Mouse (Mus musculus): Measurements from ENCODE around the gene Rasal1.

The Rasal1 gene

DNA sequence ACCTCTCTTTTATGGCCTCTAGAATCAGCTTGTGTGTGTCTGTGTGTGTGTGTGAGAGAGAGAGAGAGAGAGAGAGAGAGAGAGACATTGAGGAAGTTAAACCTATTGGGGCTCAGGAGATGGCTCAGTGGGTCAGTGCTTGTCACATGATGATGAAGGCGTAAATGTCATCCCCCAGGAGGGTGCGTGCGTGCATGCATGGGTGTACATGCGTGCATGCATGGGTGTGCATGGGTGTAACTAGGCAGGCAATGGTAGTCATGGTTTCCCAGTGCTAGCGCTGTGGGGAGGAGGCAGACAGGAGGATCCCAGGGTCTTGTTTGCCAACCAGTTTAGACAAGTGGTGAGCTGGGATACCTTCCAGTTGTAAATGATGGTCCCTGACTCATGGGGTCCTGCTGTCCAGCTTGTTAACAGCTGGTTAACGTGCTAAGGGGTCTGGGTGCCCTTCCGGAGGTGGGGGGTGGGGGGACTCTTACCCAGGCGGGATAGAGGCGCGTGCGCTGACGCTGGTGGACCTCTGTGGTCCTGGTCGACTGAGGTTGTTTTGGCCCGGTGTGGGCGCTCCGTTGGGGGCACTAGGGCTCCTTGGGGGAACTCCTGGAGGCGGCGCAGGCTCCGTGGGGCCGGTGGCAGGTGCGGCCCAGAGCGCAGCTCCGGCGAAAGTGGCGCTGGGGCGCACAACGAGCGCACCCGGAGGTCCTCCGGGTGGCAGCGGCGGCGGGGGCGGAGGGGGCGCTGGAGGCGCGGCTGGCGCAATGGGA is 45.5 kb downstream of the Rasal1 start:
- no peak for DNase-seq (ENCODE audit: low read depth, low spot score)

DNA sequence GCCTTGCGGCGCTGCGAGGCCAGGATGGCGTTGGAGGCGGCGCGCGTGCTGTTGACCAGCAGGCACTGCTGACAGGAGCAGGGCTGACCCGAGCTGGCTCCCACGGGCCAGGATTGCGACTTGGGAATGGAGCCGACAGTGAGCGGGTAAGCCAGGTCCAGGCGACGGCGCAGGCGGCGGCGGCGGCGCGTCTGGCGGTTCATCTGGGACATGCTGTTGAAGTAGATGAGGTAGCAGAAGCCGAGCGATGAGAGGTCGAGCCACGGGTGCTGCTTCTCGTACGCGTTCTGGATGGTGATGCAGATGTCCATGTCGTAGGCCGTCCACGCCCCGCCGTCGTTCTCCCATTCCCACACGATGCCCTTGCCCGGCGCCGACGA is 46.1 kb downstream of the Rasal1 start:
- no peak for DNase-seq (ENCODE audit: low read depth, low spot score)

DNA sequence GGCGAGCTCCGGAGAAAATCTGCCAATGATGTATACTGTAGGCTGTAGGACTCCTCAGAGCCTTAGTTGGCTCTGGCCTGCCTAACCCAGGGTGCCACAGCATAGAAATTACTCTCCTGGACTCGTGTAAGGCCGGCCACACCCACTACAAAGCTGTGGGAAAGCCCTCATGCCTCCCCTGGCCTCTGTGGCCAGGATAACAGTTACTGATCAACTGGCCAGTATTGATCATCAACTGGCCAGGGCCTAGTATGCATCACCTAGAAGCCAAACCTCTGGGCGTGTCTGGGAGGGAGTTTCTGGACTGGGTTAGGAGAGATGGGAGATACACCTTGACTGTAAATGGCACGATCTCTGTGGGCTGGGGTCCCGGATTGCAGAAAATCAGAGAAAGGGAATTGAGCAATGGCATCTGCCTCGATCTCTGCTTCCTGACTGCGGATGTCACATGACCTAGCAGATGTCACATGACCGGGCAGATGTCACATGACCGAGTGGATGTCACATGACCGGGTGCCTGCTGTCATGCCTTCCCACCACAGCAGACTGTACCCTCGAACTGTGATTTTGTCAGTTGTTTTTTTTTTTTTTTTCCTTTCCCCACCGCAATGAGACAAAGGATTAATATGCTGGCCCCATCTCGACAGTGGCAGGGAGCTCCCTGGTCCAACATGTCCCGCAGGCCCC is 47.6 kb downstream of the Rasal1 start:
- DNase-seq (ENCODE audit: low read depth, low spot score), result peak; percentile 67

DNA sequence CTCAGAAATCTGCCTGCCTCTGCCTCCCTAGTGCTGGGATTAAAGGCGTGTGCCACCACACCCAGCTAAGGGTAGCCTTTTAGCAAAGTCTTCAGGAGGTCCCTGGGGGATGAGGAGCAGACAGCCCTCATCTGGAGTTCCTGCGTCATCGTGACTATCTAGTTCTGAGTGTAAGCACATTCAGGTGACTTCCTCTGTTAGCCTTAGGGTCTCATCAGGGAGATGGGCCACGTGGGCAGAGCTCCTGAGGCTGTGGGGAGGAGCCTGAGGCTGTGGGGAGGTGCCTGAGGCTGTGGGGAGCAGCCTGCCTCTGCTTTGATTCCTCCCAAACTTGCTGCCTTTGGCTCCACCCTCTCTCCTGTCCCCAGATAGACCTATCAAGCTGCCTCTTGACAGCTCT is 48.3 kb downstream of the Rasal1 start:
- no peak for DNase-seq (ENCODE audit: low read depth, low spot score)

DNA sequence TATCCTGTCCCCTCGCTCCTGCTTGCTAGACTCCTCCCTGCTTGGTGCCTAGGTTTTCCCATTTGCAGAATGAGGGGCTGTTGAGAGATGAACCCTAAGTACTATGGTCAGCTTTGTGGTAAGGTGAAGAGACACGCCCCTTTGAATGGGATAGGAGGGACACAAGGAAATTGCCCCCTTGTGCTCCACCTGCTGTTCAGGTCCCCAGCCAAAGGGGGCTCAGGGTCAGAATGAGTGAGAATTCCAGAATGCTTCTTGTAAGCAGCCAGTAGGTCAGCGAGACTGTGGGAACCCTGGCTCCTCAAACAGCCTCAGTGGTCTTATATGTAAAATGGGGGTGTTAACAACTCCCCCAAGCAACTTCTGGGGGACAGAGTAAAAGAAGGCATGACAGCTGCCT is 49.6 kb downstream of the Rasal1 start:
- DNase-seq (ENCODE audit: low read depth, low spot score), result no peak

DNA sequence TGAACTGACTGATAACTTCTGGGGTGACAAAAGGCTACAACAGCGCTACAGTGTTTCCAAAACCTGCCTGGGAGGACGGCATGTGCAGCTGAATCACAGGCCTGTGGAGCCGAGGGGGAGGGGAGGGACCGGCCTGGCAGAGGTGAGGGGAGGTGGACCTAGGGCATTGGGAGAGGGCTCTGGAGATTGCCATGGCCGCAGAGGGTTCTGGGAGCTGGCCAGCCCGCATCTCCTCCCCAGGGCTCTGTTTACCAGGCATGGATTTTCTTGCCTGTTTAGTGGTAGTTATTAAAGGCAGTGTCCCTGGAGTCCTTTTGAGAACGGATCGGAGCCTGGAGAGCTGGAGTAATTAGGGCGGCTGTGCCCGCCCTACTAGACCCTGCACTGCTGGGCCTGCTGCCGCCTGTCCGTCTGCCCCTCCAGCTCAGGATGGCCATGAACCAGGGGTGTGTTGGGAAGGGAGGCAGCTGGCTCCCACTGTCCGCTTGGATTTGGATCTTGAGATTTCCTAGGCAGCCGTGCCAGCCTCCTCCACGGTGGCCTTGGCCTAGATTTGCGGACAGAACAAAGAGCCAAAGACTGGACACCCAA is 50.3 kb downstream of the Rasal1 start:
- no peak for DNase-seq (ENCODE audit: low read depth, low spot score)

DNA sequence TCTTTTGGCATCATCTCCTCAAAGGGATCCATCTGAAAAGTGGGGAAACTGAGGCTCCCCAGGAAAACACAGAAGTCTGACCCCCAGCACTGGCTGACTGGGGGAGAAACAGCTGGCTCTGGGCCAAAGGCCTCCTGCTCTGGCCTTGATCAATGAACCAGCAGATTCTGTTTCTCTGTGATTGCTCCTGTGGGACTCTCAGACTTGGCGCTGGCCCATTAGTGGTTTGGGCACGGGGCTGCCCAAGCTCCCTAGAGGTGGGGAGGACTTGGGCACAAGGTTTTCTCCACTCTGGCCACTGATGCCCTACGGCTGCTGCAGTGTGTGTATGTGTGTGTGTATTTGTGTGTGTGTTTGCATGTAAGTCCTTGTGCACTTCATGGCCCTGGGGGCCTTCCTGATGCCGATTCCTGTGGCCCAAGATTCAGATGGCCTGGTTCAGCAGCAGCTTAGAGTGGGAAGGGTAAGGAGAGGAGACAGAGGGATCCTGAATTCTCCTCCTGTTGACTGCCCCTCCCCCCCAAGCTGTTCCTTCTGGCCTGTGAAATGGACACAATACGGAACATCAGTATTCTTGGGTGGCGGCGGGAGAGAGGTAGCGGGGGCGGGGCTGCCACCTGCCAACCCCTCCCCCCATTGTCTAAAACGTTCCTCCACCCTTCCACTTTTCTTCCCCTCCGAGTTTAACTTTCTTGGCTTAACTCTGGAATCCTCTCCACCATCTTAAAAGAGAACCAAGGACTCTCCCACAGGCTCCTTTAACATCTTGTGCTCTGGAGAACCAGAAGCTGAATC is 52.6 kb downstream of the Rasal1 start:
- no peak for DNase-seq (ENCODE audit: low read depth, low spot score)

DNA sequence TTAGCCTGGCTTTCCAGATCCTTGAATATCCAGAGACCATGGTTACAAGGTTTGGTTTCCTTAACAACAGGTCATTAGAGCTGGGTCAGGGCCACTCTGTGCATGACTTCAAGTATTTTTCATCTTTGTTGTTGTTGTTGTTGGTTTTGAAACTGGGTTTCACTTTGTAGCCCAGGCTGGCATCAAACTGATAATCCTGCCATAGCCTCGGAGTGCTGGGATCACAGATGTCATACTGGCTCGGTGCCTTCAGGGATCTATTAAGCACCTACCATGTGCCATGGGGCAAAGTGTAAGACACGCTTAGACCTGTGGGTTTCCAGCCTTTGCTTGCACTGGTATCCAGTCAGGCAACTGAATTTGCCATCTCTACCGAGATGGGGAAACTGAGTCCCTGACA is 53.8 kb downstream of the Rasal1 start:
- no peak for DNase-seq (ENCODE audit: low read depth, low spot score)

DNA sequence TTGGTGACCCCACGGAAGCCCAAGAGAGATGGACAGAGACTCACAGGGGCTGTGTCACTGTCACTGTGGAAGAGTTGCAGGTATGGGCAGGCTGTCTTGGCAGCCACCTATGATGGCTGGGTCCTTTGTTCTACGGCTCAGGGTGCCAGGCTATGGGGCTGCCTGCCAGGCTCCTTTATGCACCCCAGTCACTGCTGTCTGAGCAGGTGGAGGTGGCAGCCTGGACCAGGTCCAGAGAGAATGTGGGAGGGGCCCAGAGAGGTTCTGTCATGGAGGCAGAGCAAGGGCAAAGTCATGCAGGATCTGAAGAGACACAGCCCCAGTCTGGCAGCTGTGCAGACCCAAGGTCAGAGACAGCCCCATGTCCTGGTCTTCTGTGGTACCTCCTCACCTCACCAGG is 54.4 kb downstream of the Rasal1 start:
- DNase-seq (ENCODE audit: low read depth, low spot score), result no peak

DNA sequence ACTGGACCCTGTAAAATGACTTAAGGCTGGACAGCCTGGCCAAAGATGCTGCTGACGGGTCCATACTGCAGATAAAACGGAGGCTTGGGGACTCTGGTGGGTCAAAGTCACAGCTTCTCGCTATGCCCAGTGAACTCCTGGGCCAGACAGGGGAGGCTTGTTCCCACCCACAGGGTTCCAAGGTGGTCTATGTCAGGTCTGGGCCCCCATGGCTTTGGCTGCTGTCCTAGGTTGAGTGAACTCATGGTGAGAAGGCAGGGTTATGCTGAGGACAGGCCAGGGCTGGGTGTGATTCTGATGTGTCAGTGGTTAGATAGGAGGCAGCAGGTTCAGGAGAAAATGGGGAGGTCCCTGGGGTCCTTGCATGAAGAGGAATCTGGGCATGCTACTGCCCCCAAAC is 55.0 kb downstream of the Rasal1 start:
- DNase-seq (ENCODE audit: low read depth, low spot score), result no peak

DNA sequence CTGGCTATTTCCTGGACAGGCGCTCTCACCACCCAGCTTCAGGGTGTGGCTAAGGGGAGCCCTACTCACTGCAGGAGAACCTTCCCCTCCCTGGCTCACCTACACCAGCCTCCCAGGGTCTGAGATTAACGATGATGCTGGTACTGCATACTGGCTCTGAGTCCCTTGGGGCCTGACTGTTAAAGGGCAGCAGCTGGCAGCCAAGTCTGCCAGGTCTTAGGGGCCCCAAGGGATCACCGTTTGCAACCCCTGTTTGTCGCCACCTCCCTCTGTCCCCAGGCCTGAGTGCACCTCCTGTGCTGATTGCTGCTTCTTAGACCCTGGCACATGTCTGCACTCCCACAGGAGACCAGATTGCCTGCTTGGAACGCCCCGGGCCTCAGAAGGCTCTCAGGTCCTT is 55.8 kb downstream of the Rasal1 start:
- peak; percentile 35 for DNase-seq (ENCODE audit: low read depth, low spot score)

DNA sequence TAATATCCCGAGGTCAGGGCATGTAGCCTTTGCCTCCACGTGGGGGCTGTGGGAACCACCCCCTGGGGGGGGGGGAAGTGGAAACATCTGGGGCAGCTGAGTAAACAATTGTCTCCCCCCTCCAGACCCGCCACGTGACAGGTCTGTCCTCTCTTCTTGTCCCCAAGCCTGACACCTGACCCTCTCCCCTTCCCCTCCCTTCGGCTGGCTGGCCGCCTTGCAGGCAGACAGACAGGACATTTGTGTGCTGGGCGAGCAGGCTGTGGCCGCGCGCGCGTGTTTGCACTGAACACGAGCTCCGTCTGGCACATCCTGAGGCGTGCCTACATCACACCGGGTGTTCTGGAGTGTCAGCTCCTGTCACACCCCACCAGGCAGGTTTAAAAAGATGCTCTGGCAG is 57.9 kb downstream of the Rasal1 start:
- DNase-seq (ENCODE audit: low read depth, low spot score), result peak; percentile 27

DNA sequence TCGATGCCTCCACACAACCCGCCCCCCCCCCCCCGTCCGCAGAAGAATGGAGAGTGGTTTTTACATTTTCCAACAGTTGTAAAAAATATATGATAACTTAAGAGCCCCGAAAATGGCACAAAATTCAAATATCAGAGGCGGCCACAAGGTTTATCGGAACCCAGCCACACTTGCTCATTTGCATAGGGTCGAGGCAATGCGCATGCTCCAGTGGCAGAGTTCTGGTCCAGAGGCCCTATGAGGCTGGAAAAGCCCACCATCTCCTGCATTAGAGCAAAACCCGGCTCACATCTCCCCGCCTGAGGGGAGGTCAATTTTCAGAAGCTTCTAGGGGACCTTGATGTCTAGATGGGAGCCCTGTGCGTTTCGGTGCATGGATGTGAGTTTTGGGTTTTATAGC is 58.4 kb downstream of the Rasal1 start:
- DNase-seq (ENCODE audit: low read depth, low spot score), result no peak

DNA sequence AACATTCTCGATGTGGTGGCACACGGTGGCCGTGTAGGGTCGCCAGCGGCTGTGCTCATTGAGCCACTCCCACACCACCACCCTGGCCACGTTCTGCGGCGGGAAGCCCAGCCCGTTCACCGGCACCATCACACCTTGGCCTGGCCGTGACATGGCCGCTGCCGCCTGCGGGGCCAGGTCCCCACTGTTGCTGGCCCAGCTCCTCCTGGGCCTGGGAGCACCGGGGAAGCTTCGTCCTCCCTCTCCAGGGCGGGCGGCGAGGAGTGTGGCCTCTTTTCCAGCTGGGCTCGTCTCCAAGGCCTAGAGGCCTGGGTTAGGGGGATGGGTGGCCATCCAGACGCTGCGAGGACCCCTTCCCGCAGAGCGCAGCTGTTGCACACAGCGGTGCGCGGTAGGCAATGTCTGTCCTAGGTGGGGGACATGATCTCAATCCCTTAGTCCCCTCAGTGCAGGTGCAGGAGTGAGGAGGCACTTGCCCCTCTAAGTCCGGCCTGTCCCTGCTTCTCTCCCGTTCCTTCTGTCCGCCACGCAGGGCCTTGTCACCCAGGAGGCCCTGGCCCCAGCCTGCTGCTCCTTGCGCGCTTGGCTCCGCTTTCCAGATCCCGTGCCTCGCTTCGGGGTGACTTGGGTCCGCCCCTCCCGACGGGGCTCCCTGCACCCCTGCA is 61.7 kb downstream of the Rasal1 start:
- DNase-seq (ENCODE audit: low read depth, low spot score), result no peak

DNA sequence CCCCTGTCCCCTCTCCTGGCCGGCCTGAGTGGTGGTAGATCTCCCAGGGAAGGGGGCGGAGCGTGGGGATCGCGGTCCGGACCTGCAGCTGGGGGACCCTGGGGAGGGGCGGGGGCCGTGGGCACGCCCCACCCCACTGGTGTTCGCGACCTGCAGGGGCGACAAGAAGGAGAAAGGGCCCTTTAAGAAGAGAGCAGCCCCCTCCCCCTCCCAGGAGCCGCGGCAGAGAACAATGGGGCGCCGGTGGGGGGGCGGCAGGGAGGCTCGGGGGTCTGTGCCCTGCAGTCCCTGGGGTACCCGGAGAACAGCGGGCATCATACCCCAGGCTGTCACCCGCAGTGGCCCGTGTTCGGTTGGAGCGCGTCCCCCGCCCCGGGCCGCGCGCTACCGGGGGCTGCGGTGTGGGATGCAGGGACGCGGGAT is 62.2 kb downstream of the Rasal1 start:
- DNase-seq (ENCODE audit: low read depth, low spot score), result no peak

DNA sequence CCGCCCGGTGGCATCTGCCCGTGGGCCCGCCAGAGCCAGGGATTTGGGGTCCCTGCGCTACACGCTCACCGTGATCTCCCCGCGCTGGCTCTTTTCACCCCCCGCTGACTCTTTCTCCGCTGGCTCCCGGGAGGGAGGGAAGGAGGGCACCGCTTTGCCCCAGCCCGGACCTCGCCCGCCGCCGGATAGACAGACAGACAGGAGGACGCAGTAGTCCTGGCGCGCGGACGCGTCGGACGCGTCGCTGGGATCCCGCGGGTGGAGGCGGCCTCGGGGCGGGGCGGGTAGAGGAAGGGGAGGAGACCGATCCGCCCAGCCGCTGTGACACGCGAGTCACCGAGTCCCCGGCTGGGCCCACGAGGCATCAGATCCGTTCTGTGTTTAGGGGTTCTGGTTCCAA is 62.8 kb downstream of the Rasal1 start:
- DNase-seq (ENCODE audit: low read depth, low spot score), result no peak

DNA sequence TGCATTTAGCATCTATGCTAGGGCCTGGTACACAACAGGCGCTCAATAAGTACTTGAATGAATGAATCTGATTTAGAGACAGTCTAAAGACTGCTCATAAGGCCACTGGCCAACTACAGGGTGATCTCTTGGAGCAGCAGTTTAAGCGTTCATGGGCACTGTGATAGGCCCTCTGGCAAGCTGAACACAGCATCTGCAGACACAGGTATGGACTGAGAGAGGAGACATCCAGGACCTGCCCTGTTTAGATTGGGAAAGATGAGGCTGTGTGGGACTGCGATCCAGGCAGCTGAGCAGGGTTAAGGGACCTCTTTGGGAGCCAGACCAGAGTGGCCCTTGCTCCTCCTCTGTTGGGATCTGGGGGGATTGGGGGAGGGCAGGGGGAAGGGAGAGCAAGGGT is 63.2 kb downstream of the Rasal1 start, which contains the start of gene Dtx1:
TSS of gene Dtx1 (minus strand) at position 101 of the 400 bp plus-strand sequence.
- DNase-seq (ENCODE audit: low read depth, low spot score), result no peak

DNA sequence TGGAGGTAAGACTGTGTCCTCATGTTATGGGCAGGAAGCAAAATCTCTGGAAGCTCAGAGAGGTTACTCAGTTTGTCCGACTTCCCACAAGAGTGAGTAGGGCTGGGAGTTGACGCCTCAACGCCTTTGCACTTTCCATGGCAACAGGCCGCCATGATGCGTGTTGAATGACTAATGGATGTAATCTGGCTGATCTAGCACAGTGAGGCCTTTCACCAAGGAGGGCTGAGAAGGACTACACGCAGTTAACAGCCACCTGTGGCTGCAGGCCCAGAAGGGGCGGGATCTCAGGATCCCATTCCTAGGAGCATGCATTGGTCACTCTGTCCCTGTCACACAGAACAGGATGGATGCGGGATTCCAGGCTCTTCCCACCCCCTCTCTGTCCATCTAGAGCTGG is 64.1 kb downstream of the Rasal1 start:
- no peak for DNase-seq (ENCODE audit: low read depth, low spot score)

DNA sequence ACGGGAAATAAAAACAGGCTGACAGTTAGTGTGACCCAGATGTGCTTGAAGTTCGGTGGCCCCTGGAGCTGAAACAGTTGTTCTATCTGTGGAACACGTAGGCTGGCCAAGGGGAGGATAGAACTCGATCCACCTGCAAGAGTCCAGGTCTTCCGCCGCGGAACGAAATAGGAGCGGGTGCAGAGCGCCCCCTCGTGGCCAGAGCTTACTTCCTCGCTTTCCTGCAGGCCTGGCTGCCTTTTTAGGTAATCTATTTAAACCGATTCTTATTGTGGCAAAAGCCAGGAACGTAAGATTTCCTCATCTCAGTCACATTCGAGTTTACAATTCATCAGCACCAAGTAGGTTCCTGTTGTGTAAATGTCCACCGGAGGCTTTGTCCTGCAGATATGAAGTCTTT is 65.7 kb downstream of the Rasal1 start:
- peak; percentile 80 for DNase-seq (ENCODE audit: low read depth, low spot score)

DNA sequence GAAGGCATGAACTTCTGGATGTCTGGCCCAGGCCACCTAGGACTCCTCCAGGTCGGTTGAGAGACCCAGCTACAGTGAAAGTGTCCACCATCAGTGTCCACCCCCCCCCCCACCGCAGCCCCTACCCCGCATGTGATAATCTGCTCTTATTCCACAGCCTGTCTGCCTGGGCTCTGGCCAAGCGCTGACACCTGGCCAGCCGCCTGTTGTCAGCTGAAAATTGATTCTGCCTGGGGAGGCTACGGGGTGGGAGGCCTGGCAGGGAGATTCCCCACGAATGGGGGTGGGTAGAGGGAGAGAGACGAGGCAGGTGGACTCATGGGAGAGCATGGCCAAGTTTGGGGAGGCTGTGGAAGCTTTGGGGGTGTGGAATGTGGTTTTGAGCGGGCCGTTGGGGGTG is 68.5 kb downstream of the Rasal1 start:
- DNase-seq (ENCODE audit: low read depth, low spot score), result no peak

DNA sequence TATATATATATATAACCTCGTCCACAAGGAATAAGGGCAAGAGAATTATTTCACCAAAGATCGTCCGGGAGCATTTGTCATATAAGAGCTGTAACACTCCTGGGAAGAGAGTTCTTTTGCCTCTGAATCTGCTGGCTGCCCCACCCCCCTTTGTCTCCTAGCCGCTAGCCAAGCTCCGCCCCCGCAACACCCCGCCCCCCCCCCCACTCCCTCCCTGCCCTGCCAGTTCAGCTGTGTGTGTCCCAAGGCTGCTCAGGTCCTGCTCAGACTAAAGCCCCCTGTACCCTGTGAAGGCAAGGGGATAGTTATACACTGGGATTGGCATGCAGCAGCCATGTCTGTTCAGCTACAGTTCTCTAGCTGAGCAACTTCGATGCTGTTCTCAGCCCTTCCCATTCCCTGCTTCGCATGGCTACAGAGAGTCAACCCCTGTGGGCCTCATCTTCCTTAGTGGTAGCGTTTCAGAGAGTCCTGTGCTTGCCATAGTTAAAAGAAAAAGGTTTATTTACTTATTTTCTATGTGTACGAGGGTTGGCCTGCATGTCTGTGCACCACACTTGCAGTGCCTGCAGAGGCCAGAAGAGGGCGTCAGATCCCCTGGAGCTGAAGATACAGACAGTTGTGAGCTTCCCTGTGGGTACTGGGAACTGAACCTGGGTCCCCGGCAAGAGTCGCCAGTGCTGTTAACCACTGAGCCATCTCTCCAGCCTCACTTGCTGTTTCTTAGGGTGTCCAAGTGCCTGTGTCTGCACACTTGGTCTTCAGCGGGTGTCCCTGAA is 70.2 kb downstream of the Rasal1 start:
- no peak for DNase-seq (ENCODE audit: low read depth, low spot score)

Data from A20 (cell line).